Mouse (Mus musculus) right cerebral cortex, adult 2 months (tissue): ENCODE measurements around the gene Phox2b.
A peak's percentile ranks its signal among the peaks of the same experiment; 100 is the strongest.

Experiments
- DNase-seq, 2 experiments: peaks; one replicate each; pipeline ENCODE4 v3.0.0; 2021 to 2022; ENCODE audit warnings: low spot score in 2 of 2

Phox2b gene

DNA sequence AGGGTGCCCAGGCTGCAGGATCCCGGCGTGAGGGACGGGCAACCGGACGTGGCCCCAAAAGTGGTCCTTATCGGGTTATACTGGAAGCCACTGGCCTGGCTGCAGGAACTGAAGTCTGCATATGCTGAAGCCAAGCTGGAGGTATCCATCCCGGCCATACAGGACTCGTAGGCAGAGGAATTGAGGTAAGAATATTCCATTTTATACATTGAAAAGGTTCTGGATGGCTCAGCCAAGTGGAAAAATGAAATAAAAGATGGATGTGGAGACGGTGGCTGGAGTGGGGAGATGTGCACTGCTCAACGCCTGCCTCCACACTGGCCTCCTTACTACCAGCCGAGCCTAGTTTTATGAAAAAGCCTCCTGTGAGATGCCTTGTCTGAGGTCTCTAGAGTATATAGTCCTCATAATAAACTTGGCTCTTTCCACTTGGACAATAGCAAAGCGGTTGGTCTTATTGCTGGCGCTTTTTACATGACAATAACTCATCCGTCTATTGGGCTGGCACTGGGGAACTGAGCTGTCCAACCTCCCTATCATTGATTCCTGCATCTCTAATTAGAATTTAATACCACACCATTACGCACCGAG is at the start of gene Phox2b:
TSS of gene Phox2b (minus strand) at position 569 of the 591 bp plus-strand sequence.
- no peak for DNase-seq

DNA sequence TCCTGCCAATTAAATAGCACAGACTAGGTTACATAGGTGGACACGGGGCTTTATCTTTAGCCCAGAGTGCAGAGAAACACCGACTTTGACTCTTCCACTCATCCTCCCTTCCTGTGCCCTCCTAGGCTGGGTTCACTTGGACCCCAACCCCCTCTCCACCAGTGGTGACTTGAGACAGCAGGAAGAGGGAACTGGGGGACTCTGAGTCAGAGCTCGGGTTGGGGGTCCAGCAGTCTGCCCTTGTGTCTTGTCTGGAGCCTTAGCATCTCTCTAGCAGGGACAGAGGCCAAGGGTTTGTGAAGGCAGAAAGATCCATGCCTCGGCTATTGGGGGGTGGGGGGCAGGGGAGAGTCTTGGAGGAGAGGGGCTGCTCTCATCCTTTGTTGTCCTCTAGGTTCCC is 43.5 kb upstream of the Phox2b start:
- DNase-seq, result no peak

DNA sequence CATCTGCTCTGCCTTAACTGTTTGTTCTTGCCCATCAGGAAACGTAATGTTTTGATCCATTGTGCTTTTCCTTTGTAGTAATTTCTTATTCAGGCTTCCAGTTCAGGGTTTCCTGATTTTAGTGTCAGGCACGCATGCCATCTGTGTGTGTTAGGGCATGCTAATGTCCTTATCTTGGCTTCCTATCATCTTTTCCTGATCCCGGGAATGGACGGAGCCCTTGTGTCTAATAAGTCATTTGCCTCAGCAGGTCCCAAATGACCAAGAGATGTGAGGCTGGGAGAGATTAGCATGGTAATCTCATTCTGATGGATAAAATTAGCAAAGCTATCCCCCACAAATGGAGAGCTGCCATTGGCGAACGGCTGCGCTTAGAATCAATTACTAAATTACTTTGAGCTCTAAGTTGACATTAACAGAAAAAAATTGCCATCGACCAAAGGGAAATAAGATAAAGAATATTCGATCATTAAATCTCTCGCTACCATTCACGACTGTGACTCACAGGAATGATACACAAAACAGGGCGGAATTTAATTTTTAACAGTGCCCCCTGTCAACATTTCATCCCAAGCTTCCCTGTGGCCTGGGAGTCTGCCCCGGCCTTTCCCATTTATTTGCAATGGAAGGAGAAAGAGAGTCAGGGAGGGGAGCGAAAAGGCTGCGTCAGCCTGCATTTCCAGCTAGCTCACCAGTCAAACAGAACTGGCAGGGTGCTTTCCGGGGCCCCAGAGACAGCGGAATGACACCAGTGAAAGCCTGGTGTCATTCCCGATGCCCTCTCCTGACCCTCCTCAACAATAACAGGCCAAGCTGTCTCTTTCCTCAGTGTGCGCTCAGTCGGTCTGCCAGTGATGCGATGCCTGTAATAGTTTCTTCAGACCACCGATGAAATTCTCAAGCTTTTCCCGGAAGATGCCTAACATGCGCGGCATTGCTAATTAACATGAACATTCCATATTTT is 40.2 kb upstream of the Phox2b start:
- no peak for DNase-seq

DNA sequence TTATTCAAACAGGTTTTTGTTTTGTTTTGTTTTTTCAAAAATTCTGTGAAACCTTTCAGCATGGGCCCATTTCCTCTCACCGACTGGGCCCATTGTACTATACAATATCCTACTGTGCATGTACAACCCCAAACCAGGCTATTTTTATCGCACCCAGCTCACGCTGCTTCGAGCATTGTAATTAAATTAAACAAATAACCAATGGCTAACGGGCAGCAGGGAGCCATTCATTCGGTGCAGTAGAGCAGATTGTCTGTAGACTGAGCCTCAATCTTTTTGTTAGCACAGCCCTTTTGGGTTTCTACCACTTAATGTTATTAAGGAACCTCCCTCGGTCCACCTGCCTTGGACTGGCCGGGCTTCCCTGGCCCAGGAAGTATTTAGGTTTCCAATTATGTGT is 39.5 kb upstream of the Phox2b start:
- no peak for DNase-seq

DNA sequence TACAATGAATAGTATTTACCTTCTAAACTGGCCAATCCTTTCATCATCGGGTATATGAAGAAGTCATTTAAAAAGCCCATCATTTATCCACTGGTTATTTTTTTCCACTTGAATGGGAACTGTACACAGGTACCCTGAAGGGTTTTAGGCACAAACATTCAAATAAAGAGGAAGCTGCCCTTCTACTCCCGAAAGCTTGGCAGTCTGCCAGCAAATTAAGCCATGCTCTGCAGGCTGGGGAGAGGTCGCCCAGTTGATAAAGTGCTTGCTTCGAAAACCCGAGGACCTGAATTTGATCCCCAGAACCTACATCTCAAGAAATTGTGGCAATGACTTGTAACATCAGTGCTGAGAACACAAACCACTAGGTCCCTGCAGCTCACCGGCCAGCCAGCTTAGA is 35.6 kb upstream of the Phox2b start:
- DNase-seq, result no peak

DNA sequence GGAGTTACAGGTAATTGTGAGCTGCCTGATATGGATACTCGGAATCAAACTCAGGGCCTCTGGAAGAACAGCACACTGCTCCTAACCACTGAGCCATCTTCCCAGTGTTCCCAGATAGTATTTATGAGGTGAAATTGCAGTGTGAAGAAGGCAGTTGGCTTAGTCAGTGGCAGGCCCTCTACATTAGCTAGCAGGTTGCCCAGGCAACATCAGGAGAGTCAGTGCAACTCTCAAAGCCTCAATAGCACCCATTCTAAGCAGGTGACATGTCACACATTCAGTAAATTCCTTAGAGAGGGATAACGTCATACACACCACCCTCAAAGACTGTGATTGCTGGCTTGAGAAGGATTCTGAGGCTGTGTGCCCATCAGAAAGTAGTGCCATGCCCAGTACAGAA is 32.6 kb upstream of the Phox2b start:
- no peak for DNase-seq

DNA sequence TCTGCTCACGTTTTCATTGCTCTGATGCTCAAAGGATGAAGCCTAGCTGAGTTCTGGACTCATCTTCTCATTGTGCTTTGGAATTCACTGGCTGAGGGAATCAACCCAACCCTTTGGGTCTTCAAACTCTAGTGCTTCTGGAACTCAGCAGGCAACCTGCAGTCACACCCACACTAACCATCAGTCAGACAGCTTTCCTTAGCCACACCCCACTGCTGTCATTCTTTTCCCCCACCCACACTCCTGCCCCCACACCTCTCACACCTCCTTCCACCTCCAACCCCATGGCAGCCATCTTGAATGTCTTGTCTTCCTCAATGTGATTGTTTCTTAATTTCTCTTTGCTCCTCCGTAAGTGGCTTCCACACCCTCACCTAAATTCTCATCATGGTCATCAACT is 7.2 kb upstream of the Phox2b start:
- no peak for DNase-seq

DNA sequence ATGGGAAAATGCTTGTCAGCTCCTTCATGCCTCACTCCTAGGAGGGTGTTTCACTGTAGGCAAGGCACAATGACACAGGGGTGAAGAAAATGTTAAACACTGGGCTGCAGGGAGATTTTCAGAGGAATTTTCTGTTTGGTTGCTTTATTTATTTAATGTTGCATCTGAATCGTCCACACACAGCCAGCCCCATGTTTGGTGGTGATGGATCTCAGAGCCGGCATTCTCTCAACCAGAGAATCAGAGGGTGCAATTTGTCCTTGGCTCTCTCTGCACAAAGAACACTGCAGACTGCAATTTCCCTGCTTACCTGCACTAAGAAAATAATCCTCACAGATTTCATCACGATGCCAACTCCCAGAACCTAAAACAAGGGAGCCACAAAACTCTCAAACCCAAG is 3.9 kb upstream of the Phox2b start:
- DNase-seq, result no peak

DNA sequence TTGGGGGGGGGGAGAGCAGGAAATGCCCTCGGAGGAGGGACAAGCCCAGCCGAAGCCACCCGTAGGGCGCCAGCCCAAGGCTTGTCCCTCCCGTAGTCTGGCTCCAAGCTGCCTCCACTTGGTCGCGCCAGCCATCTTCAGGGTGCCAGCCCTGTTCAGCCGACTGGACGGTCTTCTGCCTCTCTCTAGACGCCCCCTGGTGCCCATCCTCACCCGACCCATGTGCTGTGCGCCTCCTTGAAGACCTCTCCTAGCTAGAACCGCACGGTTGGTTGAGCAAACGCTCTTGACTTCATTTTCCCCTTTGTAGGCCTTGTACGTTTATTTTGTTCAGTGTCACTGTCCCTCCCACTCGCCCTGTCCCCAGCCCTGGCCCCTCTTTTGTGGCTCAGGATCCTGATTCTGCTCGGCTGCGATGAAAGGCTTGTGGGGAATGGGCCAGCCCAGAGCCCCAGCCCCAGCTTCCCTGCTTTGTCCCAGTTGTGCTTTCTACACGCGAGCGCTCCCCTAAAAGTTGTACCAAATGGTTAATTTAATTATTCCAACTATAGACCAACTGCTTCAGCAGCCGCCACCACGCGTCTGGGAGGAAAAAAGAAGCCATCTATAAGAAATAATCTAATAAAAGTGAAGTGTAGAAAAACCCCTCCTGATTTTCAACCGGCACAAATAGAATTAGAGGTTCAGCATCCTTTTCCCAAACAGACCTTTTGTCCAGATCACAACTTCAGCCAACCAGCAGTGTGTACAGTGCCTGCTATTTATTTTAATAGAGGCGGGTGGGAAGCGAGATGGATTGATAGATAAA is 2.9 kb upstream of the Phox2b start:
- DNase-seq, result no peak

DNA sequence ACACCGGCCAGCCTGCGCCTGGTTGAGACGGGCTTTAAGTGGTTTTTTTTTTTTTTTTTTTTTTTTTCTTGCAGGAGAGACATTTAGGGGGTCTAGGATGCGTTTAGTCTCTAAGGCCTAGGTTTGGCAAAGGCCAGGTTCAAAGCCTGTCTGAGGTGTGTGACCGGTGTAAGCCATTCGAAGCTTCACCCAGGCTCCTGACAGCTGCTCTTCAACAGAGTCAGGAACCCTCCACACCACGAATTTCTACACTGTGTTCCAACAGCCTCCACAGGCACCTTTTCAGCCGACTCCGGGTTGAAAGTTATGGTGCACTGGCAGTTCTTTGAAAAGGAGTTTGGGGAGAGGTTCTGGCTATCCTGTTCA is 2.3 kb upstream of the Phox2b start:
- no peak for DNase-seq

DNA sequence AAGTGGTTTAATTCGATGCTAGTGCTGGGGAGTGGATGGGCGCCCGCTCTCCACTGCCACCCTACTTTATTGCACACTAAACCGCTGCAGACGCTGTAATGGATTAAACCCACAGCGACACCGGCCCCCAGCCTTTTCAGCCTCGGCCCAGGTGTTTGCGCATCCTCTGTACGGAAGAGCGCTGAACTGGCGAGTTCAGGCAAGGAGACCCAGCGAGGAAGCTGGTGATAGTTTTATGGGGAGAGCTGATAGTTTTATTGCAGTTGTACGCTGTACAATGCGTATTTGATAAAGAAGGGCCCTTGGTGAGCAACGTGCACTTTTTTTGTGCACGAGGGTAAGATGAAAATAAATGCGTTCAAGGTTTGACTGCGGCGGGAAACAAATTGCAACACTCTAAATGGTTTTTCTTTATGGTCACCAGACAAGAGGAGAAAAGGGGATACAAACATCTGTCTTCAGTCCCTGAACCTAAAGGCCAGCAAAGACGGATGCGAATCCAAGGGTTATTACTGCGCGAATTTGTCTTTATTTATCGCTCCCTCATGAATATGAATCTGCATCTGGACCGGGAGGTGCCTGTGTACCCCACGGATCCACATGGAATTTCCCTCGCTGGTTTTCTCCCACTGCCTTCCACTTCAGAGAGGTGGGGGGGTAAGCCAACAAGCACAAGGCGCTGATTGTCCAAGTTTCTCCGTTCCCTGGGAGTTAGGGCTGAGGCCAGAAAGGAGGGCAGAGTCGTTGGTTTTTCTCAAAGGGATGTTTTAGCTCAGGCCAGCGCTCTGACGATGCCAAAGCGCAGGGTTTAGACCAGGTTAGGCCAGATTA is 1.7 kb upstream of the Phox2b start:
- DNase-seq, result no peak

DNA sequence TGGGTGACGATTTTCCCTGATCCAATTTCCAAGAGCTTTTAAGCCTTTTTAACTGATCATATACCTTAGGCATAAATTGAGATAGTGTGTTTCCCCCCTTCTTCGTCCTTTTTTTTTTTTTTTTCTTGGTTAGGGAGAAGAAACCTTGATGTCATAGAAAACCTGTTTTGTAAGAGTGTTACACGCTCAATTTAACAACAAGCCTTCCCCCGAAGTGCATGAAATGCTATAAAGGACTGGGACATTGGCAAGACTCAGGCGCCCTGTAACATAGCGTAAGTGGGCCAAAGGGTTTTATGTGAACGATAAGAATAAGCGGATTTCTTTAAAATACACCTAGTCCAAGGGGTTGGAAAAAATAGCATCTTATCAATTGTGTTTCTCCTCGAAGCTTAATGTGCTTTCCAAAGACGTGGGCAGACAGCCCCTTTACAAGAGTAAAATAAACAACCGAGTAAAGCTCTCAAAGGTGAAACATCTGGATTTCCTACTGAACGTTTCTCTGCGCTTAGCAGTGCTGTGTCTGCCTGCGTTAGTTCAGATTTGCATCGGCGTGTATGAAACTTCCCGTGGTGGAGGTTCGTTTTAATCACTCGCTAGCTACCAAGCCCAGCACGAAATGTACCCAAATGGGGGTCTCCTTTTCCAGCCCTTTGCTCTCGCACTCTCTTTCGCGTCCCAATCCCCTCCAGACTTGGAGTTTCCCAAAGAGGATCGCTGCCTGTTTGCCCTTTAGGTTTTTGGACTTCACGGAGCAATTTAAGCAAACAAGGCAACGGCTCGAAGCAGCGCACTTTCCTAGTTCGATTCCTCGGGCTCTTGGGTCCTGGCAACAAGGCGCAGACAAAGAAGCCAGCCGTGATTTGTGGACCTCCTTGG is 531 bp upstream of the Phox2b start:
- peak in 1 of 2 experiments; percentile 28 for DNase-seq

DNA sequence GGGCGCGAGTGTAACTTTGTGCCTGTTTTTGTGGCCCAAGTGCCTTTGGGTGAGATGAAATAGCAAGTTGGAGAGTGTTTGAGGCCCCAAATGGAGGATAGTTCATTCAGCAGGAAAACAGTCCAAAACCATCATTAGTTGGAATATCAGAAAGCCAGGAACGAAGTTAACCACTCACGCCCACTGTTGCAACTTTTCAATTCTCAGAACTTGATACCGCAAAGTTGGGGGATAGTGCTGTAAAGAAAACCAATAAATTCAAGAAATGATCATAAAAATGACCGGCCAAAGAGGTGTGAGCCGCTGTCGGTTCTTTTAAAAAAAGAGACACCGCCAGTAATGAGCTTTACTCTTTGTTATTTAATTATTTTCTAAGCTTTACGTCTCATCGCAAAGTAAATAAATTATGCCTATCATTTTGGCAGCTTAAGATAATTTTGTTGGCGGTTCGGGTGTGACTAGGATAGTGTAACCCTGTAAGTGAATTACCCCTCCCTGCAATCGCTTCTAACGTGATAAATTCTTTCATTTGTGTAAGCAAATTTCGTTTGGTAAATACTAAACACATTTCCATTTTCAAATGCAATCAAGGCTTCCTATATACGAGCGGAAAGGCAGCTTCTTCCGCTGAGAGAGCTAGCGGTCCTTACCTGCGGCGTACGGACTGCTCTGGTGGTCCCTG is 909 bp downstream of the Phox2b start:
- DNase-seq, result no peak

DNA sequence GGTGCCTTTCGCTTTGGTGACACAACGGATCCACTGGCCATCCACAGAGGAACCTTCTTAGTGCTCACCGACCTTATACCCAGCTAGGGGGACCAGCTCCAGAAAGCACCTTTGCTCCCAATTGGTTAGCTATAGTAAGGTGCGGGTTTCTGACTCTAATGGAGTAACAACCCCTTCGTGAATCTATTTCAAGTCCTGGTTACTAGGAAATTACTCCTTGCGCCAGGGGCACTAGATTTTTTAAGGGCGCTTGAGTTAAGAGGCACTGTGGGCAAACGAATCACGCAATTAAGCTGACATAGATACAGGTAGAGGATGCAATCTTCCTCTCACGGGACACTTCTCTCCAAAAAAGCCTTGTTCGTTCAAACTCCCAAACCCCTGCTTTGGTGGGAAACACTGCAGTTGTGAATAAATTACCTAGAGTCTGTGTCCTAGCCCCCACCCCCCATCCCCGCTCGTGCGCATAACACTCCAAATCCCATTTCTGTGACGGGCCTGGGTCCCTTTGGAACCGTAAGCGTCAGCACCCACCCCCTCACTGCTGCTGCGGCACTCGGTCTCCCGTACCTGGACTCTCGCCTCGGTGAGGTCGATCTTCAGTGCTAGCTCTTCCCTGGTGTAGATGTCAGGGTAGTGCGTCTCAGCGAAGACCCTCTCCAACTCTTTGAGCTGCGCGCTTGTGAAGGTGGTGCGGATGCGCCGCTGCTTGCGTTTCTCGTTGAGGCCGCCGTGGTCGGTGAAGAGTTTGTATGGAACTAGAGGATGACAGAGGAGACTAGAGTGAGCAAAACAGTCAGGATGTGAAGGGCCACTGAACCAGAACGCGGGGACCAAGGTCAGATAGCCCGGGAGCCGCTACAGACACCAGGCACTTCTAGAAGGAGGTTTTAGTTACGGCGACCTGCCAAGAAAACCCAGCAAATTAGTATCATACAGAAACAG is 1.7 kb downstream of the Phox2b start:
- DNase-seq, result no peak

DNA sequence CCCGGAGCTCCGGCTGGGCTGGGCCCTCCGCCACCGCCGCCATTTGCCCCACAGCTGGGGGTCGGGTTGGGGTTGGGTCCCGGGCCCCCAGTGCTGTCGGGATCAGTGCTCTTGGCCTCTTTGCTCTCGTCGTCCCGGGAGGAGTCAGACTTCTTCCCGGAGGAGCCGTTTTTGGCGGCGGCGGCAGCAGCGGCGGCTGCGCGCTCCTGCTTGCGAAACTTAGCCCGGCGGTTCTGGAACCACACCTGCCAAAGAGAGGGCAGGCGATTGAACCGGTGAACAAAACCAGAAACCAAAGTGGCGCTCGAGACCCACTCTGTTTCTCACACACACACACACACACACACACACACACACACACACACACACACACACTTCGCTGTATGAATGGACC is 2.7 kb downstream of the Phox2b start:
- DNase-seq, result peak in 1 of 2 experiments; percentile 16

DNA sequence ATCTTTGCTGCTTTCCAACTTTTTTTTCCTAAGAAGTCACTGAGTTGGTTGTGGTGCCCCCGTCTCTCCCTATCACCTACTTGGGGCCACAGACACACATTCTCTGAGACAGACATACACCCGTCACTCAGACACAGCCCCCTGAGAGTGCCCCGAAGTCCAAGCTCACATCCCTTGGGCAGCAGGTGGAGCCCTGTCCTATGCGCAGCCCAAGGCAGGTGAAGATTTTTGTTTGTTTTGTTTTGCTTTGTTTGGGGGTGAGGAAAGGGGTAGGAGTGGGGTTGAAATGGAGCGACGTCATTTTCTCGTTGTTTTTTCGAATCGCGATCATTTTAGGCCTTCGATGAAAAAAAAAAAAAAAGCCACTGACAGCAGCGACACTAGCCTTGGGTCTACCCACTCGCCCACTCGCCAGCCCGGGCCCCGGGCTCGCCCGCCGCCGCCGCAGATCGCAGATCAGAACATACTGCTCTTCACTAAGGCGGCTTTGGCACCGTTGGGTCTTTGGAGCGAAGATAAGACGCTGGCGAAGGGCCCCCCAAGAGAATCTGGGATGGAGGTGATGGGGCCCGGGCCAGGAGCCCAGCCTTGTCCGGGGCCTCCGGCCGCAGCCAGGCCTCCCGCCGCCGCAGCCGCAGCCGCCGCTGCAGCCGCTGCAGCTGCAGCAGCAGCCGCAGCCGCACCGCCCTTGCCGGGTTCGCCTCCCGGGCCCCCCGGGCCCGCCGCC is 3.3 kb downstream of the Phox2b start:
- DNase-seq, result no peak

DNA sequence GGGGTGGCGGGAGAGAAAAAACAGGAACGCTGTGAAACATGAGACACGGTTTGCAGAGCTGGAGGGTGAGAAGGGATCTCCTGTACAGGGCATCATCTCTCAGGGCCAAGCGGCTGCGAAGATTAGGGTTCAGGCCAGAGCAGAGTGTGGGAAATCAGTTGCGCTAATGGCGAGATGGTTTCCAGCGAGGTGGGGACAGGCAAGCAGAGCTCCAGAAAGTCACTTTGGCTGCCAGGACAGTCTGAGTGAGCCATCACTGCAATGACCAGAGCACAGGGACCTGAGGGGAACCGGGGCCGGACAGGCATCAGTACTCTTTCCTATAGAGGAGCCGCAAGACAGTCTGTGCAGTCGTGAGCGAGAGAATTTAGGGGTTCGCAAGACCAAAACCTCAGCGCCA is 3.9 kb downstream of the Phox2b start:
- no peak for DNase-seq

DNA sequence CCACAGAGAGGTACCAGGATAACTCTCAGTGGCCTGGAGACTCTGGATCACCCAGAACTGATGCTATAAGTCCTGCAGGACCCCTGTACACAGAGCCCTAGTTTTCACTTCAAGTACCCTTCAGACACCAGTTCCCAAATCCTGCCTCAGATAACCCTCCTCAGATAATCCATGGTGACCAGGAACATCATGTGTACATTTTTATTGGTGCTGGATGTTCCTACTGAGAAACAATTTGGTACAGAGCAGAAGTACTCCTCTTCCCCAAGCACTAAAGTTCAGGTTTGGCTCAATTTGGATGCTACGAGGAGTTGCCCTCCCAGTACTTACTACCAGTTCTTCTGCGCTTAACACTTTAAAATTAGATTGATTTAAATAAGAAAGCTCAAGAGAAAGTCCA is 5.1 kb downstream of the Phox2b start:
- DNase-seq, result no peak
